Comparison of ENCODE assay signal across 30 mouse cellular contexts in the genomic region with DNA sequence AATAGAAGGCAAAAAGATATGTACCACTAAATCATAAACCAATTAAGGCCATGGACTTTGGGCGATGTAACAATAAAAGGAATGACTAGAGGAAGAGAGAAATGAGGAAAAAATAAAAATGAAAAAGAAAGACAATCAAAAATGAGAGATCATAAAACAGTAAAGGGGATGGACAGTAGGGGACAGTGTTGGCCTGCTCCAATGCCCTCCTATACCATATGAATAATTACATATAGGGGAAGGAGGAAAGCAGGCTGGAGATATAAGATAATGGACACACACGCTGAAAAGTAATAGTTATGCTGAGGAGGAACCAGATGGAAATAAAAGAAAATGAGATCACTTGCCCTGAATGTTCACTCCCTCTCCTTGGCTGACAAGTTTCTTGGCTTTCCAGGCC. TPM values are rescaled to one million over a fixed set of nuclear protein-coding genes. Genes with fewer than 3 reads are reported as not detected.
DNase-seq lines count a peak whose midpoint lies in the region; ATAC-seq and TF ChIP-seq lines count a peak whose summit lies in the region.
"Had no signal": no experiment of that assay in that cellular context is flagged by ENCODE, and none has a peak within 500 bp of the region (broad histone marks: within the 10 kb centered on the region; RNA-seq: fewer than 3 reads in every experiment).

No protein-coding gene starts in this region.

- H3K9me3 ChIP-seq in lung, postnatal 0 days (ENCODE audit: low read length), result no peaks in the 10 kb centered on the region
- H3K9me3 ChIP-seq: embryonic facial prominence, embryonic 12.5 days; heart, embryonic 15.5 days; hindbrain, embryonic 12.5 days; limb, embryonic 12.5 days; midbrain, embryonic 15.5 days had no signal

- intact Hi-C loops in gastrocnemius, adult 2 months (cut with DNase I), result loop anchor here (10.0 kb wide), 1 partner anchor 60 kb away; no protein-coding TSS in a partner anchor

- no peak overlapping the region for H3K4me3 ChIP-seq in gastrocnemius, adult 2 months
- H3K4me3 ChIP-seq in layer of hippocampus, adult 2 months, result no peak overlapping the region
- no peak overlapping the region for H3K4me3 ChIP-seq in lung, postnatal 0 days (ENCODE audit: low read depth, low read length)
- H3K4me3 ChIP-seq: embryonic facial prominence, embryonic 12.5 days; heart, embryonic 15.5 days; hindbrain, embryonic 12.5 days; limb, embryonic 12.5 days; midbrain, embryonic 15.5 days had no signal

- no peak for DNase-seq in gastrocnemius, adult 2 months
- no peak for DNase-seq in gastrocnemius, adult 18-20 months (ENCODE audit: low spot score)
- DNase-seq in layer of hippocampus, adult 2 months (ENCODE audit: low spot score in 2 of 2), result no peak
- DNase-seq in layer of hippocampus, postnatal 14 days (ENCODE audit: low spot score in 2 of 2), result no peak
- DNase-seq in lung, postnatal 0 days (ENCODE audit: low spot score), result no peak
- DNase-seq in lung, postnatal 4 days, result no peak
- DNase-seq in right cerebral cortex, postnatal 10 days (ENCODE audit: low spot score in 2 of 2), result no peak
- DNase-seq: adrenal gland, postnatal 10 days; cerebellum, adult 11 months; cerebellum, adult 9-10 months; cerebellum, postnatal 36 days; embryo, embryonic 11 days; kidney, adult 11 months; kidney, postnatal 25 days; layer of hippocampus, postnatal 36 days; lung, adult 2 months; lung, postnatal 36 days had no signal

- ATAC-seq in lung, postnatal 0 days, result no peak
- ATAC-seq in megakaryocyte progenitor cell, adult 5-6 weeks (replicated peaks; ENCODE audit: poor library complexity), result peak; percentile 76
- ATAC-seq: forebrain, embryonic 14.5 days; midbrain, embryonic 15.5 days; Patski had no signal

- TF ChIP-seq CTCF in gastrocnemius, adult 2 months (IDR thresholded peaks at IDR 0.05), result peak; percentile 29
- TF ChIP-seq CTCF in layer of hippocampus, adult 2 months (conservative IDR thresholded peaks at IDR 0.05), result peak; percentile 53
- TF ChIP-seq CTCF in lung, postnatal 0 days (IDR thresholded peaks at IDR 0.05), result peak; percentile 41

- TF ChIP-seq EP300 in lung, postnatal 0 days (IDR thresholded peaks at IDR 0.05), result no peak

- H3K27ac ChIP-seq in gastrocnemius, adult 2 months, result no peak overlapping the region
- no peak overlapping the region for H3K27ac ChIP-seq in layer of hippocampus, adult 2 months
- no peak overlapping the region for H3K27ac ChIP-seq in lung, postnatal 0 days (ENCODE audit: low read length)
- H3K27ac ChIP-seq: embryonic facial prominence, embryonic 12.5 days; heart, embryonic 15.5 days; hindbrain, embryonic 12.5 days; limb, embryonic 12.5 days; midbrain, embryonic 15.5 days had no signal

- H3K4me1 ChIP-seq in lung, postnatal 0 days (ENCODE audit: insufficient read depth, low read depth, low read length), result no peaks in the 10 kb centered on the region
- H3K4me1 ChIP-seq: embryonic facial prominence, embryonic 12.5 days; heart, embryonic 15.5 days; hindbrain, embryonic 12.5 days; limb, embryonic 12.5 days; midbrain, embryonic 15.5 days had no signal

- no peaks in the 10 kb centered on the region for H3K27me3 ChIP-seq in lung, postnatal 0 days (replicated peaks; ENCODE audit: insufficient read depth, low read length)
- H3K27me3 ChIP-seq: heart, embryonic 15.5 days; hindbrain, embryonic 12.5 days; midbrain, embryonic 15.5 days had no signal

- no peak overlapping the region for H3K4me2 ChIP-seq in lung, postnatal 0 days (replicated peaks; ENCODE audit: low read depth, low read length)
- H3K4me2 ChIP-seq: embryonic facial prominence, embryonic 12.5 days; heart, embryonic 15.5 days; hindbrain, embryonic 12.5 days; limb, embryonic 12.5 days; liver, embryonic 11.5 days; midbrain, embryonic 15.5 days had no signal

- no peak overlapping the region for H3K9ac ChIP-seq in lung, postnatal 0 days (replicated peaks; ENCODE audit: low read depth)
- H3K9ac ChIP-seq: embryonic facial prominence, embryonic 12.5 days; heart, embryonic 15.5 days; hindbrain, embryonic 12.5 days; limb, embryonic 12.5 days; midbrain, embryonic 15.5 days had no signal

- 57% methylated on average over 2 of the region's 2 CpGs for WGBS in lung, postnatal 0 days

- no peaks in the 10 kb centered on the region for H3K36me3 ChIP-seq in lung, postnatal 0 days (ENCODE audit: insufficient read depth, low read length)
- H3K36me3 ChIP-seq: embryonic facial prominence, embryonic 12.5 days; heart, embryonic 15.5 days; hindbrain, embryonic 12.5 days; limb, embryonic 12.5 days; midbrain, embryonic 15.5 days had no signal

RNA-seq across cellular contexts. Expression of gene Usp51, which starts 21.3 kb away (rescaled TPM):
- total RNA-seq in gastrocnemius, adult 2 months (2021), result not detected
- total RNA-seq in gastrocnemius, adult 18-20 months (2021), result not detected
- 1 to 10 TPM; 2.5 to 2.7 TPM for total RNA-seq in layer of hippocampus, adult 2 months (2021)
- total RNA-seq in layer of hippocampus, postnatal 14 days (2021), result 1 to 10 TPM; 2.4 to 3.5 TPM
- 0.17 and 0.21 TPM in 2 replicates for polyA plus RNA-seq in lung, postnatal 0 days (2015; fragmentation: Nextera tagmentation; extraction: Ambion mirVana)
- total RNA-seq in megakaryocyte progenitor cell, adult 5-6 weeks (2015), result 0.62 and 1.2 TPM in 2 replicates
- total RNA-seq in megakaryocyte progenitor cell, adult 5-6 weeks (2017), result 0.29 and 0.61 TPM in 2 replicates
- total RNA-seq: gastrocnemius, adult 8-10 months; heart, postnatal 25 days; MEL; neutrophil, adult 5-6 weeks had no signal
- polyA plus RNA-seq: lung, adult 2 months; Patski had no signal

RNA-seq across cellular contexts. Expression of gene Mageh1, which starts 52.4 kb away (rescaled TPM):
- total RNA-seq in gastrocnemius, adult 2 months (2021), result 1 to 10 TPM; 4.5 to 4.6 TPM
- 1 to 10 TPM; 2.9 to 3.7 TPM for total RNA-seq in gastrocnemius, adult 18-20 months (2021)
- 10 to 100 TPM; 53.2 to 53.6 TPM for total RNA-seq in layer of hippocampus, adult 2 months (2021)
- 10 to 100 TPM; 51.8 to 54.7 TPM for total RNA-seq in layer of hippocampus, postnatal 14 days (2021)
- polyA plus RNA-seq in lung, postnatal 0 days (2015; fragmentation: Nextera tagmentation; extraction: Ambion mirVana), result 43.6 and 45.3 TPM in 2 replicates
- total RNA-seq in megakaryocyte progenitor cell, adult 5-6 weeks (2015), result 0.27 and 0.46 TPM in 2 replicates
- total RNA-seq in megakaryocyte progenitor cell, adult 5-6 weeks (2017), result 0.44 and 0.50 TPM in 2 replicates
- total RNA-seq: MEL; neutrophil, adult 5-6 weeks had no signal

Comparison
In these comparisons a context has a peak if more than half of its experiments do, and no peak if none do; other contexts are left out.
1. RNA of gene Mageh1, which starts 52.4 kb away (total RNA-seq): 51.8 to 54.7 TPM in layer of hippocampus, postnatal 14 days and 53.2 to 53.6 TPM in layer of hippocampus, adult 2 months; 4.5 to 4.6 TPM in gastrocnemius, adult 2 months, 2.9 to 3.7 TPM in gastrocnemius, adult 18-20 months and 0.27 to 0.50 TPM in megakaryocyte progenitor cell, adult 5-6 weeks; every median in the first group is over 4 times any median in the second.
2. Peak in every context shown above with its lines, with median percentiles within 50 percentile points of each other: CTCF ChIP-seq.